Mouse (Mus musculus) kidney, postnatal 0 days (tissue): ENCODE results near the gene Rassf1. TPM values are rescaled to one million over a fixed set of nuclear protein-coding genes. Genes with fewer than 3 reads are reported as not detected.

ENCODE experiments used
- ATAC-seq: fragments of 200-750 bp; cut with Nextera tagmentation; replicated peaks from 2 replicates; pipeline ENCODE4 v1.8.0; 2017; ENCODE audit warnings: low read depth, moderate number of reproducible peaks, moderate TSS enrichment, moderate library complexity; ENCODE audit not compliant: low FRiP score
- DNase-seq: peaks from one replicate; pipeline ENCODE4 v3.0.0-alpha.2; 2016; ENCODE audit warnings: low spot score
- H3K27ac ChIP-seq: fragments of 300-500 bp; sonication (generic); 2 replicates; pipeline ENCODE4 v1.5.1; 2014; ENCODE audit warnings: mild to moderate bottlenecking
- H3K27me3 ChIP-seq: fragments of 300-500 bp; sonication (generic); 2 replicates; pipeline ENCODE4 v1.6.1; 2014; ENCODE audit warnings: low read length, mixed read lengths; ENCODE audit not compliant: insufficient read depth
- H3K36me3 ChIP-seq: fragments of 300-500 bp; sonication (generic); 2 replicates; pipeline ENCODE4 v1.6.1; 2014; ENCODE audit warnings: low read length, mixed read lengths; ENCODE audit not compliant: insufficient read depth
- H3K4me1 ChIP-seq: fragments of 300-500 bp; sonication (generic); replicated peaks from 2 replicates; pipeline ENCODE4 v1.6.1; 2014; ENCODE audit warnings: antibody characterized with exemption, low read length, mixed read lengths; ENCODE audit not compliant: insufficient read depth
- H3K4me2 ChIP-seq: fragments of 300-500 bp; sonication (generic); 2 replicates; pipeline ENCODE4 v1.6.1; 2014; ENCODE audit warnings: mild to moderate bottlenecking, low read length, moderate library complexity, mixed read lengths
- H3K4me3 ChIP-seq: fragments of 300-500 bp; sonication (generic); replicated peaks from 2 replicates; pipeline ENCODE4 v1.5.1; 2014; ENCODE audit warnings: low read depth, low read length
- H3K9ac ChIP-seq: fragments of 300-500 bp; sonication (generic); 2 replicates; pipeline ENCODE4 v1.6.1; 2014; ENCODE audit warnings: low read depth, low read length
- H3K9me3 ChIP-seq: fragments of 300-500 bp; sonication (generic); replicated peaks from 2 replicates; pipeline ENCODE4 v1.6.1; 2016; ENCODE audit warnings: low read length, inconsistent platforms, mixed read lengths
- CTCF ChIP-seq: IDR thresholded peaks from 2 replicates; pipeline ENCODE4 v1.5.1; 2016; ENCODE audit warnings: antibody characterized with exemption, low read depth, mild to moderate bottlenecking, moderate library complexity
- WGBS: fragments of 180-500 bp; shearing (Covaris S2); extraction: QIAGEN DNeasy Blood & Tissue Kit; methylation state at CpG from one replicate; pipeline ENCODE4 v1.1.7; 2014; 5-methylcytosine and 5-hydroxymethylcytosine counted together
- polyA plus RNA-seq: library from polyadenylated mRNA; unstranded; fragments of >200 nt; fragmentation: Nextera tagmentation; extraction: Ambion mirVana; gene quantifications from 2 replicates; pipeline ENCODE4 v1.2.1, GENCODE M21; 2015

The Rassf1 gene
- 49.8 and 53.6 TPM in 2 replicates for polyA plus RNA-seq

DNA sequence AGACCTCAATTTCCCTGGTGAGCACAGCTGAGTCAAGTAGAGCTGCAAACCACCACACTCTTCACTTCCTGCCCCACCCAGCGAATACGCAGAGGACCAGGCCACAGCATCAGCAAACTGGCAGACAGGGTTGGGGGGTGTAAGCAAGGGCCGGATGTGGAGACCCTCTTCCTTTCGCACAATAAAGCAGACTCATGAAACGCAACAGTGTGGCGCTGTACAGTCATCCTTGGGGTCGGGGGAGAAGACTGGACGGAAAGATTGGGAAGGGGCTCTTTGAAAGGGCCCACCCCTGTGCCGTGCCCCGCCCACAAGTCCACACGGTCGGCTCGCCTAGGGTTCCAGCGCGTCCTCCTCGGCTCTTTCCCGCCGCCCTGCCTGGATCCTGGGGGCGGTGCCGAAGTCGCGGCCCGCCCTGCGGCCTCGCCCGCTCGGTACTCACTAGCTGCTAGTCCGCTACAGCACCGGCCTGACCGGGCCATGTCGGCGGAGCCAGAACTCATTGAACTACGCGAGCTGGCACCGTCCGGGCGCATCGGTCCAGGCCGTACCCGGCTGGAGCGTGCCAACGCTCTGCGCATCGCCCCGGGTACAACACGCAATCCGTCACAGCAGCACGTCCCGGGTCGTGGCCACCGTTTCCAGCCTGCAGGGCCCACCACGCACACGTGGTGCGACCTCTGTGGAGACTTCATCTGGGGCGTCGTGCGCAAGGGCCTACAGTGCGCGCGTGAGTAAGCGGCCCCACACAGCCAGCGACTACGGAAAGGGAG, at the start of gene Rassf1:
Rassf1 (plus strand) TSS at position 439 of the 773 bp plus-strand sequence.
- H3K36me3 ChIP-seq: no peaks in the 10 kb centered on the region
- H3K4me2 ChIP-seq: peak within 1 kb of the TSS; percentile 75
- H3K4me3 ChIP-seq: peak within 1 kb of the TSS; percentile 41
- 1% methylated on average over 63 of the region's 63 CpGs for WGBS
- no peaks in the 10 kb centered on the region for H3K27me3 ChIP-seq
- ATAC-seq: 0 out of 2 replicates have a peak, but pooled peaks have one; percentile 6
- H3K9ac ChIP-seq: peak within 1 kb of the TSS; percentile 68
- TF ChIP-seq CTCF: no peak
- H3K4me1 ChIP-seq: peaks cover 52% of the 10 kb centered on the region
- H3K27ac ChIP-seq: peak within 1 kb of the TSS; percentile 76
- H3K9me3 ChIP-seq: no peaks in the 10 kb centered on the region
- peak; percentile 85 for DNase-seq

GRCm38 (mm10) chr9:107502131-107502846, 49.1 kb upstream of the Rassf1 start:
- ATAC-seq: no peak
- no peaks in the 10 kb centered on the region for H3K36me3 ChIP-seq
- no peak overlapping the region for H3K27ac ChIP-seq
- 85% methylated on average over 12 of the region's 12 CpGs for WGBS
- no peak overlapping the region for H3K4me2 ChIP-seq
- H3K4me3 ChIP-seq: no peak overlapping the region
- TF ChIP-seq CTCF: no peak
- H3K27me3 ChIP-seq: no peaks in the 10 kb centered on the region
- DNase-seq: no peak
- H3K9ac ChIP-seq: no peak overlapping the region
- no peaks in the 10 kb centered on the region for H3K4me1 ChIP-seq
- no peaks in the 10 kb centered on the region for H3K9me3 ChIP-seq

GRCm38 (mm10) chr9:107504662-107505537, 46.5 kb upstream of the Rassf1 start:
- Histone ChIP-seq H3K4me2 (no peak overlapping the region), H3K9ac (no peak overlapping the region), H3K9me3 (no peaks in the 10 kb centered on the region), H3K27me3 (no peaks in the 10 kb centered on the region), H3K36me3 (no peaks in the 10 kb centered on the region), H3K4me3 (no peak overlapping the region), H3K27ac (no peak overlapping the region), H3K4me1 (peaks cover 6% of the 10 kb centered on the region)
- WGBS: 77% methylated on average over 19 of the region's 19 CpGs
- TF ChIP-seq CTCF: no peak
- DNase-seq: no peak
- ATAC-seq: no peak

- ATAC-seq: no peak
- peak; percentile 2; the same call in 1 of the 2 replicates for TF ChIP-seq CTCF
- 39% methylated on average over 10 of the region's 10 CpGs for WGBS
- Histone ChIP-seq H3K4me3 (no peak overlapping the region), H3K36me3 (no peaks in the 10 kb centered on the region), H3K9me3 (no peaks in the 10 kb centered on the region), H3K9ac (no peak overlapping the region), H3K4me1 (peaks cover 13% of the 10 kb centered on the region), H3K27me3 (no peaks in the 10 kb centered on the region), H3K4me2 (no peak overlapping the region), H3K27ac (no peak overlapping the region)
- no peak for DNase-seq
Observed at GRCm38 (mm10) chr9:107508266-107508665, 43.1 kb upstream of the Rassf1 start.

GRCm38 (mm10) chr9:107510384-107511100, 40.8 kb upstream of the Rassf1 start:
- ATAC-seq: no peak
- 69% methylated on average over 14 of the region's 14 CpGs for WGBS

More at GRCm38 (mm10) chr9:107510384-107511100, 40.8 kb upstream of the Rassf1 start:
- no peak overlapping the region for H3K9ac ChIP-seq
- no peaks in the 10 kb centered on the region for H3K36me3 ChIP-seq
- H3K9me3 ChIP-seq: no peaks in the 10 kb centered on the region
- H3K27me3 ChIP-seq: no peaks in the 10 kb centered on the region
- H3K4me3 ChIP-seq: no peak overlapping the region
- no peak for DNase-seq
- peak; percentile 28; the same call in 1 of the 2 replicates for TF ChIP-seq CTCF
- H3K4me2 ChIP-seq: no peak overlapping the region
- H3K27ac ChIP-seq: no peak overlapping the region
- H3K4me1 ChIP-seq: peaks cover 13% of the 10 kb centered on the region
